Mouse (Mus musculus) embryonic facial prominence, embryonic 14.5 days (tissue): ENCODE data around the gene Eps15. TPM values are rescaled to one million over a fixed set of nuclear protein-coding genes. Genes with fewer than 3 reads are reported as not detected.

Experiments
- ATAC-seq: fragments of 200-750 bp; cut with Nextera tagmentation; 2 replicates; pipeline ENCODE4 v1.8.0; 2017; ENCODE audit warnings: low read depth, moderate number of reproducible peaks, moderate TSS enrichment
- DNase-seq: peaks from one replicate; pipeline ENCODE4 v3.0.0-alpha.2; 2015; ENCODE audit warnings: low spot score
- H3K27ac ChIP-seq: fragments of 300-500 bp; sonication (generic); replicated peaks from 2 replicates; pipeline ENCODE4 v1.5.1; 2014; ENCODE audit warnings: low read depth, mild to moderate bottlenecking, low read length, moderate library complexity
- H3K27me3 ChIP-seq: fragments of 300-500 bp; sonication (generic); replicated peaks from 2 replicates; pipeline ENCODE4 v1.6.1; 2014; ENCODE audit warnings: low read length; ENCODE audit not compliant: control insufficient read depth, insufficient read depth
- H3K36me3 ChIP-seq: fragments of 300-500 bp; sonication (generic); 2 replicates; pipeline ENCODE4 v1.6.1; 2014; ENCODE audit warnings: low read length, mixed read lengths; ENCODE audit not compliant: control insufficient read depth, insufficient read depth
- H3K4me1 ChIP-seq: fragments of 300-500 bp; sonication (generic); 2 replicates; pipeline ENCODE4 v1.6.1; 2014; ENCODE audit warnings: antibody characterized with exemption, low read length; ENCODE audit not compliant: control insufficient read depth, insufficient read depth
- H3K4me2 ChIP-seq: fragments of 300-500 bp; sonication (generic); 2 replicates; pipeline ENCODE4 v1.6.1; 2014; ENCODE audit warnings: low read depth, mild to moderate bottlenecking, low read length, moderate library complexity, mixed read lengths
- H3K4me3 ChIP-seq: fragments of 300-500 bp; sonication (generic); 2 replicates; pipeline ENCODE4 v1.5.1; 2014; ENCODE audit warnings: low read depth, mild to moderate bottlenecking, low read length
- H3K9ac ChIP-seq: fragments of 300-500 bp; sonication (generic); 2 replicates; pipeline ENCODE4 v1.6.1; 2014; ENCODE audit warnings: low read depth, mild to moderate bottlenecking, low read length, moderate library complexity, mixed read lengths
- H3K9me3 ChIP-seq: fragments of 300-500 bp; sonication (generic); 2 replicates; pipeline ENCODE4 v1.6.1; 2016; ENCODE audit warnings: low read length; ENCODE audit not compliant: control insufficient read depth
- WGBS: fragments of 180-500 bp; shearing (Covaris S2); extraction: QIAGEN DNeasy Blood & Tissue Kit; methylation state at CpG from one replicate; pipeline ENCODE4 v1.1.7; 2014; 5-methylcytosine and 5-hydroxymethylcytosine counted together
- polyA plus RNA-seq: library from polyadenylated mRNA; unstranded; fragments of >200 nt; fragmentation: Nextera tagmentation; extraction: Ambion mirVana; gene quantifications from 2 replicates; pipeline ENCODE4 v1.2.1, GENCODE M21; 2014

Gene Eps15
- 40.9 and 45.3 TPM in 2 replicates for polyA plus RNA-seq

DNA sequence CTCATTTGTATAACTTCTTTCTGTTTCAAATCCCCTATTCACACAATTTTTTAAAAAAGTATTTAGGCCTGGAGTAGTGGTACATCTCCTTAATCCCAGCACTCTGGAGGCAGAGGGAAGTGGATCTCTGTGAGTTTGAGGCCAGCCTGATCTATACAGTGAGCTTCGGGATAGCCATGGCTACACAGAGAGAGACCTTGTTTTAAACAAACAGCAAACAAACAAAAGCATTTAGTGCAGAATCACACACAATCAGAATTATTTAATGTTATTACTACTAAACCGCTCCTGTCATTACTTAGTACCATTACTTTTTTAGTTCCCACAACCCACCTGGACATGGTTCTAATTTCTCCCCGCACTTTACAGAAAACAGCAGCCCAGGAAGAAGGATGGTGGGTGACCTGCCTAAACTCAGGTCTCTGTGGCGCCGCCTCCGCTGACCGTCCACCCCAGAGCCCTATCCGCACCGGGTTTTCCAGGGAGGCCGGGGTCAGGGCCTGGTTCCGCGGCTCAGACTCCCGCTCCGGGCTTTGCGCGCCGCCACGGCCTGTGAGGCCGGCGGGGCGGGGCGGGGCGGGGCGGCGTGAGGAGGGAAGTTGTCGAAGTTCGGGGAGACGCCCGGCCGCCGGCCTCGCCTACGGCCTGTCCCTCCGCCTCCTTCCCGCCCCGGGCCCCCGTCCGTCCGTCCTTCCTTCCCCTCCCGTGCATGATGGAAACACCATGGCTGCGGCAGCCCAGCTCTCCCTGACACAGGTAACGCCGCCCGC, at the start of gene Eps15:
TSS of gene Eps15 (plus strand) at position 580 of the 770 bp plus-strand sequence.
- Histone ChIP-seq H3K27me3 (no peaks in the 10 kb centered on the region), H3K36me3 (no peaks in the 10 kb centered on the region), H3K4me1 (peaks cover 12% of the 10 kb centered on the region; the same call in 1 of the 2 replicates), H3K27ac (peak within 1 kb of the TSS; percentile 84), H3K9me3 (no peaks in the 10 kb centered on the region), H3K9ac (peak within 1 kb of the TSS; percentile 87), H3K4me2 (peak within 1 kb of the TSS; percentile 87), H3K4me3 (peak within 1 kb of the TSS; percentile 85)
- 8% methylated on average over 12 of the region's 44 CpGs for WGBS
- DNase-seq = peak; percentile 95
- ATAC-seq = peak; percentile 97

- ATAC-seq = no peak
- H3K27me3 ChIP-seq = no peaks in the 10 kb centered on the region
- H3K36me3 ChIP-seq = no peaks in the 10 kb centered on the region
Observed at GRCm38 (mm10) chr4:109234185-109234584, 45.9 kb upstream of the Eps15 start, which contains the start of gene Calr4. Calr4 (plus strand) TSS chr4:109234485.

DNA sequence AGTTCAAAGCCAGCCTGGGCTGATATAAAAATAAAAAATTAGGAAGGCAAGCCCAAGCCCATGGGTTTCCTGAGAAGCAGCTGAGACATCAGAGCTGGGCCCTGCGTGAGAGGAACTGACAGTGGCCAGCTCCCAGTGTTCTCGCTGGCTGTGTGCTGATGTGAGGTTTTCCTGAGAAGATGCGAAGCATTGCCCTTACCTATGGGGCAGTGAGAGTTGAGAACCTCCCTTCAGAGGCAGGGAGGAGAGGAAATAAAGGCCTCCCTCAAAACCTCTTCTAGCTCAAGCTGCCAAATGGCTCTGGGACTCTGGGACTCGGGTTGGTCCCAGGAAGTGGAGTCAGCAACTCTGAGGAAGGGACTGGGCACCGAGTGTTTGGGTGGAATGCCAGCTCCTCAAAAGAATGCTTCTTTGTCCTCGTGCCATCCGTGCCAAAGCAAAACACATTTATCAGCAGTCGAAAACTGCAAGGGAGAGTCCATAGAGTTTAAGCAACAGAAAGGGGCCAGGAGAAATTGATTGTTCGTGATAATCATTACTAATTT, 45.2 kb upstream of the Eps15 start:
- Histone ChIP-seq H3K27ac (no peak overlapping the region), H3K36me3 (no peaks in the 10 kb centered on the region), H3K9me3 (no peaks in the 10 kb centered on the region), H3K4me3 (no peak overlapping the region), H3K4me2 (no peak overlapping the region), H3K9ac (no peak overlapping the region), H3K27me3 (no peaks in the 10 kb centered on the region), H3K4me1 (no peaks in the 10 kb centered on the region)
- no peak for ATAC-seq
- no peak for DNase-seq
- 67% methylated on average over 9 of the region's 9 CpGs for WGBS

More at GRCm38 (mm10) chr4:109234185-109234584, 45.9 kb upstream of the Eps15 start, which contains the start of gene Calr4:
- DNase-seq = no peak
- H3K4me3 ChIP-seq = no peak within 1 kb of the TSS
- H3K9ac ChIP-seq = no peak within 1 kb of the TSS
- H3K4me1 ChIP-seq = no peaks in the 10 kb centered on the region
- H3K4me2 ChIP-seq = no peak within 1 kb of the TSS
- WGBS = 81% methylated on average over 2 of the region's 2 CpGs
- H3K27ac ChIP-seq = no peak within 1 kb of the TSS
- no peaks in the 10 kb centered on the region for H3K9me3 ChIP-seq

GRCm38 (mm10) chr4:109236186-109236879, 43.7 kb upstream of the Eps15 start:
- Histone ChIP-seq H3K27me3 (no peaks in the 10 kb centered on the region), H3K9me3 (no peaks in the 10 kb centered on the region), H3K4me1 (peaks cover 4% of the 10 kb centered on the region; the same call in 1 of the 2 replicates), H3K4me2 (no peak overlapping the region), H3K36me3 (no peaks in the 10 kb centered on the region), H3K9ac (no peak overlapping the region), H3K4me3 (no peak overlapping the region), H3K27ac (no peak overlapping the region)
- peak; percentile 15 for DNase-seq
- WGBS = 49% methylated on average over 7 of the region's 7 CpGs
- ATAC-seq = no peak

DNA sequence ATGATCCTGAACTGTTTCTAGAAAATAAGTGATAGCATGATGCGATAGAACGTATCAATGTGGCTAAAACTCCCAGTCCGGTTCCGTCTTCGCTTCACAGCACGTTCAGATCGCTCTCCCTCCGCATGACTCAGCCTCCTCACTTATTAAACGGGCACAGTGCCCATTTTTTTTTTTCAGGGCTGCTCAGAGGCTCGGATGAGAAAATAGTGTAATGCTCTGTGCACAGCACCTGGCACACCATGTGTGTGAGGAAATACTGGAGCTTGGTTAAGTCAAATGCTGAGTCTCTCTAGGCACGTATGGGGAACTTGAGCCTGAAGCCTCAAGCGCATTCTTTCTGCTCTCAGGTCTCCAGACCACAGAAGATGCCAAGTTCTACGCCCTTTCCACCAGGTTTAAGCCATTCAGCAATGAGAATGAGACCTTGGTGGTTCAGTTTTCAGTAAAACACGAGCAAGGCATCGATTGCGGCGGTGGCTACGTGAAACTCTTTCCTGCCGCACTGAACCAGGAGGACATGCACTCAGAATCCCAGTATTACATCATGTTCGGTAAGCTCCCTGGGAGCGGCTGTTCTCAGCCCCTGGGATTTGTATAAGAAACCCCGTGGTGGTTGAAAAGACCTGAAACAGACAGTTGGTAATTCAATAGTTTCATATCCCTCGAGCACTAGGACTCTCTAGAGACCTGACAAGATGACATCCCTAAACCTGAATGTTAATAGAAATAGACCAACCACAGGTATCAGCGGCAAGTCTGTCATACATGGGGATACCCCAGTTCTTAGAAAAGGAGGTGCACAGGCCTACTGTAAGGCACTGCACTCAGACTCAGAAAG, 41.4 kb upstream of the Eps15 start:
- Histone ChIP-seq H3K27ac (0 out of 2 replicates have a peak overlapping the region, but pooled peaks have one; percentile 17), H3K9ac (no peak overlapping the region), H3K27me3 (no peaks in the 10 kb centered on the region), H3K9me3 (no peaks in the 10 kb centered on the region), H3K4me3 (no peak overlapping the region), H3K36me3 (no peaks in the 10 kb centered on the region), H3K4me1 (peaks cover 7% of the 10 kb centered on the region; the same call in 1 of the 2 replicates), H3K4me2 (no peak overlapping the region)
- DNase-seq = peak; percentile 64
- WGBS = 59% methylated on average over 24 of the region's 24 CpGs
- peak; percentile 71 for ATAC-seq

- Histone ChIP-seq H3K4me1 (peaks cover 7% of the 10 kb centered on the region; the same call in 1 of the 2 replicates), H3K4me3 (no peak overlapping the region), H3K9ac (no peak overlapping the region), H3K27me3 (no peaks in the 10 kb centered on the region), H3K36me3 (no peaks in the 10 kb centered on the region), H3K4me2 (no peak overlapping the region), H3K9me3 (no peaks in the 10 kb centered on the region), H3K27ac (peak overlapping the region; percentile 16)
- ATAC-seq = peak; percentile 15; the same call in 1 of the 2 replicates
- peak; percentile 58 for DNase-seq
Observed at GRCm38 (mm10) chr4:109241221-109241620, 38.8 kb upstream of the Eps15 start.

- Histone ChIP-seq H3K27me3 (no peaks in the 10 kb centered on the region), H3K4me2 (no peak overlapping the region), H3K4me3 (no peak overlapping the region), H3K9me3 (no peaks in the 10 kb centered on the region), H3K36me3 (no peaks in the 10 kb centered on the region), H3K4me1 (peaks cover 7% of the 10 kb centered on the region; the same call in 1 of the 2 replicates), H3K27ac (peak overlapping the region; percentile 16), H3K9ac (no peak overlapping the region)
- WGBS = 35% methylated on average over 4 of the region's 4 CpGs
- DNase-seq = peak; percentile 84
- peak; percentile 60; the same call in 1 of the 2 replicates for ATAC-seq
Observed at GRCm38 (mm10) chr4:109241934-109242333, 38.1 kb upstream of the Eps15 start.

- Histone ChIP-seq H3K4me3 (no peak overlapping the region), H3K4me1 (peaks cover 7% of the 10 kb centered on the region; the same call in 1 of the 2 replicates), H3K36me3 (no peaks in the 10 kb centered on the region), H3K27ac (no peak overlapping the region), H3K4me2 (no peak overlapping the region), H3K27me3 (no peaks in the 10 kb centered on the region), H3K9ac (no peak overlapping the region), H3K9me3 (no peaks in the 10 kb centered on the region)
- WGBS = 72% methylated on average over 7 of the region's 7 CpGs
- DNase-seq (no peak), ATAC-seq (no peak)
Observed at GRCm38 (mm10) chr4:109244506-109244905, 35.6 kb upstream of the Eps15 start.
